Mouse (Mus musculus) lung, embryonic 16.5 days (tissue): Measurements from ENCODE around the gene Rab31. TPM values are rescaled to one million over a fixed set of nuclear protein-coding genes. Genes with fewer than 3 reads are reported as not detected.

Experiments used
- ATAC-seq: fragments of 200-750 bp; cut with Nextera tagmentation; 2 replicates; pipeline ENCODE4 v1.8.0; 2017; ENCODE audit warnings: low read depth, mild to moderate bottlenecking, moderate library complexity
- H3K27ac ChIP-seq: fragments of 300-500 bp; sonication (generic); 2 replicates; pipeline ENCODE4 v1.5.1; 2014; ENCODE audit warnings: mild to moderate bottlenecking, control low read depth, low read length
- H3K27me3 ChIP-seq: fragments of 300-500 bp; sonication (generic); 2 replicates; pipeline ENCODE4 v1.6.1; 2014; ENCODE audit warnings: low read depth, low read length, mixed read lengths; ENCODE audit not compliant: control insufficient read depth, insufficient read depth
- H3K36me3 ChIP-seq: fragments of 300-500 bp; sonication (generic); 2 replicates; pipeline ENCODE4 v1.6.1; 2014; ENCODE audit warnings: low read length; ENCODE audit not compliant: control insufficient read depth, insufficient read depth
- H3K4me1 ChIP-seq: fragments of 300-500 bp; sonication (generic); replicated peaks from 2 replicates; pipeline ENCODE4 v1.6.1; 2014; ENCODE audit warnings: low read length, mixed read lengths; ENCODE audit not compliant: control insufficient read depth, insufficient read depth
- H3K4me2 ChIP-seq: fragments of 300-500 bp; sonication (generic); 2 replicates; pipeline ENCODE4 v1.6.1; 2014; ENCODE audit warnings: low read depth, low read length, control low read depth
- H3K4me3 ChIP-seq: fragments of 300-500 bp; sonication (generic); 2 replicates; pipeline ENCODE4 v1.5.1; 2014; ENCODE audit warnings: mild to moderate bottlenecking, low read length, control low read depth
- H3K9ac ChIP-seq: fragments of 300-500 bp; sonication (generic); 2 replicates; pipeline ENCODE4 v1.6.1; 2014; ENCODE audit warnings: low read length, control low read depth
- H3K9me3 ChIP-seq: fragments of 300-500 bp; sonication (generic); 2 replicates; pipeline ENCODE4 v1.6.1; 2016; ENCODE audit warnings: low read length; ENCODE audit not compliant: control insufficient read depth
- WGBS: fragments of 180-500 bp; shearing (Covaris S2); extraction: QIAGEN DNeasy Blood & Tissue Kit; methylation state at CpG from one replicate; pipeline ENCODE4 v1.1.7; 2014; 5-methylcytosine and 5-hydroxymethylcytosine counted together
- polyA plus RNA-seq: library from polyadenylated mRNA; unstranded; fragments of >200 nt; fragmentation: Nextera tagmentation; extraction: Ambion mirVana; gene quantifications from 2 replicates; pipeline ENCODE4 v1.2.1, GENCODE M21; 2015

Rab31 gene
- polyA plus RNA-seq, 1 experiment from 2014 or later, result 32.0 TPM

GRCm38 (mm10) chr17:65618431-65618830 lies 154.1 kb downstream of the Rab31 start:
- H3K27me3 ChIP-seq, result no peaks in the 10 kb centered on the region
- H3K9me3 ChIP-seq, result no peaks in the 10 kb centered on the region
- H3K4me1 ChIP-seq, result no peaks in the 10 kb centered on the region
- H3K36me3 ChIP-seq, result no peaks in the 10 kb centered on the region
- WGBS, result 86% methylated on average over 2 of the region's 2 CpGs
- H3K9ac ChIP-seq, result no peak overlapping the region
- H3K4me2 ChIP-seq, result no peak overlapping the region
- H3K4me3 ChIP-seq, result no peak overlapping the region
- ATAC-seq, result no peak
- no peak overlapping the region for H3K27ac ChIP-seq

GRCm38 (mm10) chr17:65615678-65616077 lies 156.9 kb downstream of the Rab31 start:
- no peak overlapping the region for H3K27ac ChIP-seq
- no peak overlapping the region for H3K9ac ChIP-seq
- no peaks in the 10 kb centered on the region for H3K9me3 ChIP-seq
- H3K36me3 ChIP-seq, result no peaks in the 10 kb centered on the region
- no peak for ATAC-seq
- WGBS, result 38% methylated on average over 3 of the region's 3 CpGs
- peaks cover 5% of the 10 kb centered on the region; the same call in 1 of the 2 replicates for H3K4me1 ChIP-seq
- H3K4me2 ChIP-seq, result no peak overlapping the region
- H3K27me3 ChIP-seq, result no peaks in the 10 kb centered on the region
- no peak overlapping the region for H3K4me3 ChIP-seq

GRCm38 (mm10) chr17:65614431-65614830 lies 158.1 kb downstream of the Rab31 start:
- Histone ChIP-seq H3K9me3 (no peaks in the 10 kb centered on the region), H3K27ac (peak overlapping the region; percentile 100), H3K4me2 (peak overlapping the region; percentile 78), H3K4me3 (peak overlapping the region; percentile 66), H3K36me3 (0 out of 2 replicates have a peak, but pooled peaks cover under 1% of the 10 kb centered on the region), H3K9ac (peak overlapping the region; percentile 99), H3K27me3 (no peaks in the 10 kb centered on the region), H3K4me1 (peaks cover 13% of the 10 kb centered on the region)
- no peak for ATAC-seq
- WGBS, result 0% methylated on average over 9 of the region's 9 CpGs

DNA sequence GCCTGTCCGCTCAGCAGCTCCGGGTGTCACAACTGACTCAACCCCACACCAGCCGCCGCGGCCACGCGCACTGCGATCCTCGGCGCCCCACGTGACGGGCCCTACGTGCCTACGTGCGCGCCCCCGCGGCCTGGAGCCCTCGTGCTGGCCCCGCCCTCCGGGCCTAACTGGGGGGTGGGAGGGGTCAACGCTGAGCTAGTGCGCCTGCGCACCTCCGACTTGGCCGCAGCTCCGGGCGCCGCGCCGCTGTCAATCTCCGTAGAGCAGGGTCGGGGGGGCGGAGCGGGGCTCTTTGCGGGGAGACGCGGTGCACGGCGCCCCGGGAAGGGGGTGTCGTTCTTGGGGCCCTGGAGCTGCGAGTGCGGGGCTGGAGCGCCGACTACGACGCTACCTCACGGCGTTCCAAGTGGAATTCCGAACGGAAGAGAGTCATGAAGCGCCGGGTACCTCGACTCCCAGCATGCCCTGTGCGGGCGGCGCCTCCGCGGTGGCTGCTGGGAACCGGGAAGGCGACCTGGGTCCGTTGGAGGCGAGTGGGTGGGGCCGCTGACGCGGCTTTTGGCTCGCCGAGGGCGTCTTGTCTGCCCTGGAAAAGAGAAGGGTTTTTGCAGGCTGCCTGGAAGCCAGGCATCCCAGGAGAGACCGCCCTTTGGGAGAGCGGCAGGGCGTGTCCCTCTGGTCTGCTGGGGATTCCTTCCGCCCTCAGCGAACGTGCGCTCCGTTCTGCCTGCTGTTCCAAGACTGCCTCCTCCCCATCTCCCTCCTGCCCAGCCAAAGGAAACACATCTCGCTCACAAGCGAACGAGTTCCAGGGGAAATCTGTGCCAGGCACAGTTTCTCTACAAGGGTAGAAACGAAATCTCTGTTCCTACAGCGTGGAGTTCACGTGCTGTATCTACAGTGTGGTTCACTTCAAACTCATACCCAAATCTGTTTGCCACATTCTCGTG lies 158.8 kb downstream of the Rab31 start, which contains the start of gene Vapa:
TSS of gene Vapa (minus strand) at position 93 of the 950 bp plus-strand sequence.
- peak; percentile 95 for ATAC-seq
- Histone ChIP-seq H3K4me2 (peak within 1 kb of the TSS; percentile 78), H3K4me3 (peak within 1 kb of the TSS; percentile 66), H3K36me3 (0 out of 2 replicates have a peak, but pooled peaks cover 3% of the 10 kb centered on the region), H3K27ac (peak within 1 kb of the TSS; percentile 100), H3K9me3 (no peaks in the 10 kb centered on the region), H3K27me3 (no peaks in the 10 kb centered on the region), H3K4me1 (peaks cover 20% of the 10 kb centered on the region), H3K9ac (peak within 1 kb of the TSS; percentile 99)
- under 1% methylated on average over 83 of the region's 85 CpGs for WGBS

- peak overlapping the region; percentile 100 for H3K27ac ChIP-seq
- H3K36me3 ChIP-seq, result 0 out of 2 replicates have a peak, but pooled peaks cover 3% of the 10 kb centered on the region
- peak overlapping the region; percentile 75 for H3K4me2 ChIP-seq
- H3K4me1 ChIP-seq, result peaks cover 22% of the 10 kb centered on the region
- WGBS, result 1% methylated on average over 15 of the region's 42 CpGs
- H3K27me3 ChIP-seq, result no peaks in the 10 kb centered on the region
- H3K9me3 ChIP-seq, result no peaks in the 10 kb centered on the region
- H3K9ac ChIP-seq, result peak overlapping the region; percentile 99
- H3K4me3 ChIP-seq, result peak overlapping the region; percentile 66
- peak; percentile 51 for ATAC-seq
Measured at GRCm38 (mm10) chr17:65613142-65613462, 159.4 kb downstream of the Rab31 start.

DNA sequence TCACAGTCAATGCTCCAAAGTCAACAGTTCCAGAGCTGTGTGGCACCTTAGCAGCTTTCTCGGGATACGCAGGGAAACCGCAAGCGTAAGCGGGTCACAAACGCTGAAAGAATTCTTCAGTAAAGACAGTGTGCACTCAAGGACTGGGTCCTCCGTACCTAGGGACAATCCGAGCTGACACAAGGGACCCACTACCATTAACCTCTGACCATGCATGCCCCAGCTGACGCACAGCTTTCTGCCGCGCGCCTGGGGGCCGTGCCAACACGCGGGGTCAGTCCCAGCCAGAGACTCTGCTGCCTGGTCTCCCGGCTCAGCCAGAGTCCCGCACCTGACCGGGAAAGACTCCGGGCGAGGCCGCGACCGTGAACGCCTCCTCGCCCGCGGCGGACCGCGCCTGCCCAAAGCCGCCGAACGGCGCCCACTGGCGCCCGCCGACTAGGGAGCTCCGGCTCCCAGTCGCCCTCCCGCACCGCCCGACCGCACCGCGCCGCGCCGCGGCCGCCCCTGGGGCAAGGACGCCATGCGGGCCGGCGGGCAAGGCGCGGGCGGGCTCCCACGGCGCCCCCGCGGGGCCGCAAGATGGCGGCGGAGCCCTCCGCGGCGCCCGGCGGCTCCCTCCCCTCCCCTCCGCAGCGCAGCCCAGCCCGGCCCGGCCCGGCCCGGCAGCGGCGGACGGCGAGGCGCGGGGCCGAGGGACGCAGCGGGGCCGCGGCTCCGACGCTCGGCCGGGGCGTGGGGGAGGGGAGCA lies 160.0 kb downstream of the Rab31 start:
- Histone ChIP-seq H3K4me2 (peak overlapping the region; percentile 75), H3K4me3 (peak overlapping the region; percentile 66), H3K4me1 (peaks cover 27% of the 10 kb centered on the region), H3K36me3 (0 out of 2 replicates have a peak, but pooled peaks cover 3% of the 10 kb centered on the region), H3K9me3 (no peaks in the 10 kb centered on the region), H3K27ac (peak overlapping the region; percentile 100), H3K27me3 (no peaks in the 10 kb centered on the region), H3K9ac (peak overlapping the region; percentile 99)
- under 1% methylated on average over 47 of the region's 91 CpGs for WGBS
- peak; percentile 22 for ATAC-seq

DNA sequence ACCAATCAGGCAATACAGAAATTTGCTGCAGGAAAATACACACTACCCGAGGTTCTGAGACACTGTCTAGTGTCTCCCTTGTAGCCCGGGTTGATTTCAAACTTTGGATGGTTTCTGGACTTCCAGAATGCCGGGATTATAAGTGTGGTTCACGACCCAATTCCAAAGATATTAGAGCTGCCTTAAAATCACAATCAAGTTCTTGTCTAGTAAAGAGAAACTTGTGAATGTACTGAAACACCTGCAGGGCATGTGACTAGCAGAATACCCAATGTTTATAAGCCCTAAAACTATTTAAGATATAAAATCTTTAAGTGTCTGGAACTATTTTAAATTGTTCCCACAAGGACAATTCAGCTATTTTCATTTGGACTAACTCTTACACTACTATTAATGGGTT lies 160.8 kb downstream of the Rab31 start:
- Histone ChIP-seq H3K4me2 (peak overlapping the region; percentile 75), H3K27ac (no peak overlapping the region), H3K27me3 (no peaks in the 10 kb centered on the region), H3K36me3 (0 out of 2 replicates have a peak, but pooled peaks cover 3% of the 10 kb centered on the region), H3K9me3 (no peaks in the 10 kb centered on the region), H3K9ac (peak overlapping the region; percentile 42), H3K4me3 (peak overlapping the region; percentile 66), H3K4me1 (peaks cover 27% of the 10 kb centered on the region)
- no peak for ATAC-seq
- 1% methylated on average over 4 of the region's 4 CpGs for WGBS

DNA sequence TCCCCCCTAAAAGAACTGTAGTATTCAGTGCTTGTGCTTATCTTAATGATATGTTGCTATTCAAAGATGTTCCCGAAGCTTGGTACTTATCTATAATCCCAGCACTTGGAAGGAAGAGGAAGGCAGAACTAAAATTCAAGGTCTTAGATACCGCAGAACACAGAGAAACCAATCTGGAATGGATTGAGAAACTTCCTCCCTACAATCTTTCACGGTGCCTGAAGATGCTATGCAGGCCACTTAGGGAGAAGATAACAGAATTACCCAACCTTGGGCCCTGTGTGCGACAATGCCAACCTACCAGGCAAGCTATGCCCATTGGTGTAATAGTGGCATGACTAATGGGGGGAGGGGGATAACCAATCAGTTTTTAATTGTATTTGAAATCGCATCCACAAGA lies 163.8 kb downstream of the Rab31 start:
- Histone ChIP-seq H3K4me1 (peaks cover 45% of the 10 kb centered on the region), H3K9ac (no peak overlapping the region), H3K27ac (no peak overlapping the region), H3K27me3 (no peaks in the 10 kb centered on the region), H3K4me3 (no peak overlapping the region), H3K9me3 (no peaks in the 10 kb centered on the region), H3K36me3 (0 out of 2 replicates have a peak, but pooled peaks cover 3% of the 10 kb centered on the region), H3K4me2 (no peak overlapping the region)
- WGBS, result 63% methylated on average over 5 of the region's 5 CpGs
- ATAC-seq, result no peak

DNA sequence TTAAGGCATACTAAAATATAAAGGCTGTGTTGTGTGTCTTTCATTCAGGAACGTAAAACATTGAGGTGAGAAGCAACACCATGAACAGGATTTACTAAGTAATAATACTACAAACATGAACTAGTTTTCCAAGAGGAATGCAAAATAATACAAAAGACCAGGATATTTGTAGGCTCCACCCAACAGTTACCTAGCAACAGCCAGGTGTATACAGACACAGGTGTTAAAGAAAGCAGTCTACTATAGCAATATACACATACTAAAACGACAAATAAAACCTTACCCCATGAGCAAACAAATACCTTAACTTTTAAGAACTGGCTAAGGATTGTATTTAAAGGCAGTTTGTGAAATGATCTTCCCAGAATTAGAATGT lies 164.3 kb downstream of the Rab31 start:
- ATAC-seq, result no peak
- Histone ChIP-seq H3K36me3 (0 out of 2 replicates have a peak, but pooled peaks cover 3% of the 10 kb centered on the region), H3K27me3 (no peaks in the 10 kb centered on the region), H3K4me1 (peaks cover 45% of the 10 kb centered on the region), H3K27ac (no peak overlapping the region), H3K9ac (no peak overlapping the region), H3K4me2 (no peak overlapping the region), H3K4me3 (no peak overlapping the region), H3K9me3 (no peaks in the 10 kb centered on the region)
- 82% methylated on average over 2 of the region's 2 CpGs for whole genome bisulfite sequencing
